Mouse (Mus musculus) lung, adult 2 months (tissue): ENCODE measurements around the gene Lxn.

Experiments used
- CTCF ChIP-seq: fragments of 200-500 bp; IDR thresholded peaks from 2 replicates; pipeline ENCODE4 v1.5.1; 2011; ENCODE audit warnings: mild to moderate bottlenecking, low read length, control low read depth; ENCODE audit not compliant: insufficient read depth
- POLR2A ChIP-seq: fragments of 200-500 bp; IDR thresholded peaks from 2 replicates; pipeline ENCODE4 v1.6.1; 2011; ENCODE audit warnings: low read depth, mild to moderate bottlenecking, control low read depth, low read length, borderline replicate concordance; ENCODE audit errors: extremely low read depth

- TF ChIP-seq CTCF (no peak), POLR2A (no peak)
Measured at GRCm38 (mm10) chr3:67450601-67451210, 13.0 kb downstream of the Lxn start.
